Mouse (Mus musculus): Measurements from ENCODE around the gene Rtn4rl2. TPM values are rescaled to one million over a fixed set of nuclear protein-coding genes. Genes with fewer than 3 reads are reported as not detected.
"Not testable (repeated sequence)": the region's sequence is repeated elsewhere in the genome, so short reads cannot be mapped to it uniquely, and the experiment has no call there.

Rtn4rl2 gene
- 0.82 TPM for polyA plus RNA-seq (2021)

- H3K27me3 ChIP-seq: peaks cover 26% of the 10 kb centered on the region
- ATAC-seq (no peak), DNase-seq (ENCODE audit: low read depth, low spot score) (no peak)
- TF ChIP-seq CTCF (IDR thresholded peaks at IDR 0.05): no peak
- POLR2A ChIA-PET: no interaction called here
- CTCF ChIA-PET: no interaction called here
- in situ Hi-C loops (cut with MboI; ENCODE audit: low pct_unique_long_range_greater_than_20kb): no loop called here
These were observed at the start of gene Rtn4rl2 for GRCm38 (mm10) chr2:84886234-84886731. Gene Rtn4rl2, minus strand, starts transcription at chr2:84886710.

- DNase-seq (ENCODE audit: low read depth, low spot score) (no peak), ATAC-seq (no peak)
- peaks cover 13% of the 10 kb centered on the region for H3K27me3 ChIP-seq
- TF ChIP-seq CTCF (IDR thresholded peaks at IDR 0.05): no peak
- in situ Hi-C loops (cut with MboI; ENCODE audit: low pct_unique_long_range_greater_than_20kb): no loop called here
- POLR2A ChIA-PET: interaction anchor here (0.7 kb wide), 1 partner anchor 90 kb away, joined by 4 read pairs; no protein-coding TSS in a partner anchor
- CTCF ChIA-PET: no interaction called here
These were observed 48.6 kb upstream of the Rtn4rl2 start for GRCm38 (mm10) chr2:84935065-84935464.

- in situ Hi-C loops (cut with MboI; ENCODE audit: low pct_unique_long_range_greater_than_20kb): no loop called here
- H3K27me3 ChIP-seq: peaks cover 13% of the 10 kb centered on the region
- POLR2A ChIA-PET: interaction anchor here (0.7 kb wide), 1 partner anchor 91 kb away, joined by 4 read pairs; no protein-coding TSS in a partner anchor
- CTCF ChIA-PET: no interaction called here
- TF ChIP-seq CTCF (IDR thresholded peaks at IDR 0.05): no peak
- no peak for ATAC-seq
- no peak for DNase-seq (ENCODE audit: low read depth, low spot score)
These were observed 48.1 kb upstream of the Rtn4rl2 start for GRCm38 (mm10) chr2:84934649-84935007.

- no peak for TF ChIP-seq CTCF (IDR thresholded peaks at IDR 0.05)
- in situ Hi-C loops (cut with MboI; ENCODE audit: low pct_unique_long_range_greater_than_20kb): no loop called here
- ChIA-PET CTCF (no interaction called here), POLR2A (no interaction called here)
- DNase-seq (ENCODE audit: low read depth, low spot score) (no peak), ATAC-seq (no peak)
- H3K27me3 ChIP-seq: peaks cover 13% of the 10 kb centered on the region
These were observed 47.6 kb upstream of the Rtn4rl2 start for GRCm38 (mm10) chr2:84933992-84934648.

GRCm38 (mm10) chr2:84930186-84930585 is 43.7 kb upstream of the Rtn4rl2 start:
- H3K27me3 ChIP-seq: peaks cover 16% of the 10 kb centered on the region
- ChIA-PET POLR2A (no interaction called here), CTCF (no interaction called here)
- in situ Hi-C loops (cut with MboI; ENCODE audit: low pct_unique_long_range_greater_than_20kb): no loop called here
- DNase-seq (ENCODE audit: low read depth, low spot score): no peak
- no peak for TF ChIP-seq CTCF (IDR thresholded peaks at IDR 0.05)
- ATAC-seq: no peak

- in situ Hi-C loops (cut with MboI; ENCODE audit: low pct_unique_long_range_greater_than_20kb): no loop called here
- no peak for ATAC-seq
- TF ChIP-seq CTCF (IDR thresholded peaks at IDR 0.05): no peak
- CTCF ChIA-PET: no interaction called here
- no peaks in the 10 kb centered on the region for H3K27me3 ChIP-seq
- no peak for DNase-seq (ENCODE audit: low read depth, low spot score)
- POLR2A ChIA-PET: no interaction called here
These were observed 33.1 kb upstream of the Rtn4rl2 start for GRCm38 (mm10) chr2:84919601-84920108.

- DNase-seq (ENCODE audit: low read depth, low spot score) (no peak), ATAC-seq (no peak)
- H3K27me3 ChIP-seq: no peaks in the 10 kb centered on the region
- CTCF ChIA-PET: no interaction called here
- no peak for TF ChIP-seq CTCF (IDR thresholded peaks at IDR 0.05)
- POLR2A ChIA-PET: no interaction called here
- in situ Hi-C loops (cut with MboI; ENCODE audit: low pct_unique_long_range_greater_than_20kb): no loop called here
These were observed 31.7 kb upstream of the Rtn4rl2 start for GRCm38 (mm10) chr2:84918188-84918587.

GRCm38 (mm10) chr2:84916548-84917320 is 30.2 kb upstream of the Rtn4rl2 start:
- no peaks in the 10 kb centered on the region for H3K27me3 ChIP-seq
- ChIA-PET POLR2A (no interaction called here), CTCF (no interaction called here)
- in situ Hi-C loops (cut with MboI; ENCODE audit: low pct_unique_long_range_greater_than_20kb): no loop called here
- no peak for ATAC-seq
- DNase-seq (ENCODE audit: low read depth, low spot score): no peak
- TF ChIP-seq CTCF (IDR thresholded peaks at IDR 0.05): no peak

- no peak for TF ChIP-seq CTCF (IDR thresholded peaks at IDR 0.05)
- in situ Hi-C loops (cut with MboI; ENCODE audit: low pct_unique_long_range_greater_than_20kb): no loop called here
- POLR2A ChIA-PET: no interaction called here
- ATAC-seq (no peak), DNase-seq (ENCODE audit: low read depth, low spot score) (no peak)
- CTCF ChIA-PET: no interaction called here
- H3K27me3 ChIP-seq: no peaks in the 10 kb centered on the region
These were observed 28.8 kb upstream of the Rtn4rl2 start for GRCm38 (mm10) chr2:84915330-84915729.

- TF ChIP-seq CTCF (IDR thresholded peaks at IDR 0.05): no peak
- POLR2A ChIA-PET: no interaction called here
- CTCF ChIA-PET: no interaction called here
- no peaks in the 10 kb centered on the region for H3K27me3 ChIP-seq
- ATAC-seq: no peak
- DNase-seq (ENCODE audit: low read depth, low spot score): no peak
- in situ Hi-C loops (cut with MboI; ENCODE audit: low pct_unique_long_range_greater_than_20kb): no loop called here
These were observed 27.4 kb upstream of the Rtn4rl2 start for GRCm38 (mm10) chr2:84913881-84914280.

- no peak for TF ChIP-seq CTCF (IDR thresholded peaks at IDR 0.05)
- in situ Hi-C loops (cut with MboI; ENCODE audit: low pct_unique_long_range_greater_than_20kb): no loop called here
- no peaks in the 10 kb centered on the region for H3K27me3 ChIP-seq
- CTCF ChIA-PET: no interaction called here
- ATAC-seq (no peak), DNase-seq (ENCODE audit: low read depth, low spot score) (no peak)
- POLR2A ChIA-PET: no interaction called here
These were observed 26.2 kb upstream of the Rtn4rl2 start for GRCm38 (mm10) chr2:84912722-84913121.

GRCm38 (mm10) chr2:84896686-84897085 is 10.2 kb upstream of the Rtn4rl2 start:
- CTCF ChIA-PET: interaction anchor here (1.7 kb wide), 1 partner anchor 11 kb away, joined by 3 read pairs; no protein-coding TSS in a partner anchor

More at GRCm38 (mm10) chr2:84896686-84897085, 10.2 kb upstream of the Rtn4rl2 start:
- POLR2A ChIA-PET; ATAC-seq; in situ Hi-C loops (cut with MboI; ENCODE audit: low pct_unique_long_range_greater_than_20kb); DNase-seq (ENCODE audit: low read depth, low spot score): not testable (repeated sequence)
- peaks cover 21% of the 10 kb centered on the region for H3K27me3 ChIP-seq

All from Patski (cell line).